Mouse (Mus musculus): ENCODE data around the gene Gm14226.

GRCm38 (mm10) chr2:155057361-155057760, 39.3 kb downstream of the Gm14226 start:
- TF ChIP-seq CTCF (conservative IDR thresholded peaks at IDR 0.05; ENCODE audit: low read length) (no peak), POU5F1 (IDR thresholded peaks at IDR 0.05; ENCODE audit: borderline replicate concordance, low read length) (no peak)
